Mouse (Mus musculus): ENCODE results near the gene Parn.

DNA sequence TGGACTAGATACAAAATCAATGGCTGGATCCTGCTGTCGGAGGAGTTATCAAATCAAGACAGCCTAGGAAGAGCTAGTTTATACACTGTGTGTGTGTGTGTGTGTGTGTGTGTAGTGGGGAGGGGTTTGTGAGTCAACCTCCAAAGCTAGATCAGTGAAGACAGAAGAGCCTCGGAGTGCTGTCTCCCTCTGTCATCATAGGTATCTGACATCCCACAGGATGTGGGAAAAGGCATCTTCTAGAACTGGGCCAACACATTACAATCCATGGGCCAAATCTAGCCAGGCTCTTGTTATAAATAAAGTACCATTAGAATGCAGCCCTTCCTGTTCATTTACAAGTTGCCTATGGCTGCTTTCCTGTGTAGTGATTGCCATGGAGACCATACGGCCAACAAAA is 163.5 kb downstream of the Parn start:
- no peak for TF ChIP-seq POLR2A (IDR thresholded peaks at IDR 0.05; ENCODE audit: borderline replicate concordance, control insufficient read depth, low read depth, low read length)
- no peak for TF ChIP-seq CTCF (IDR thresholded peaks at IDR 0.05; ENCODE audit: control insufficient read depth, insufficient read depth, low read length)
